Mouse (Mus musculus): ENCODE data around the gene Wdr90. TPM values are rescaled to one million over a fixed set of nuclear protein-coding genes. Genes with fewer than 3 reads are reported as not detected.

Wdr90 gene
- polyA plus RNA-seq, 1 experiment from 2014 or later = 1.5 TPM

GRCm38 (mm10) chr17:25881691-25882090 is 20.4 kb upstream of the Wdr90 start:
- no peak overlapping the region for H3K4me3 ChIP-seq (ENCODE audit: inconsistent target)
- H3K36me3 ChIP-seq (ENCODE audit: inconsistent target) = peaks cover 40% of the 10 kb centered on the region
- 98% methylated on average over 4 of the region's 4 CpGs for WGBS (ENCODE audit: missing documents)
- H3K27ac ChIP-seq = no peak overlapping the region
- H3K79me2 ChIP-seq (ENCODE audit: inconsistent target) = no peaks in the 10 kb centered on the region

GRCm38 (mm10) chr17:25880913-25881641 is 19.8 kb upstream of the Wdr90 start:
- no peak overlapping the region for H3K27ac ChIP-seq
- H3K36me3 ChIP-seq (ENCODE audit: inconsistent target) = peaks cover 40% of the 10 kb centered on the region
- H3K4me3 ChIP-seq (ENCODE audit: inconsistent target) = no peak overlapping the region
- 74% methylated on average over 5 of the region's 5 CpGs for WGBS (ENCODE audit: missing documents)
- no peaks in the 10 kb centered on the region for H3K79me2 ChIP-seq (ENCODE audit: inconsistent target)

GRCm38 (mm10) chr17:25880196-25880910 is 19.1 kb upstream of the Wdr90 start, which contains the start of gene Wfikkn1:
Gene Wfikkn1 (minus strand): TSS chr17:25880858.
- Histone ChIP-seq H3K36me3 (ENCODE audit: inconsistent target) (peaks cover 35% of the 10 kb centered on the region), H3K79me2 (ENCODE audit: inconsistent target) (no peaks in the 10 kb centered on the region), H3K4me3 (ENCODE audit: inconsistent target) (no peak within 1 kb of the TSS), H3K27ac (no peak within 1 kb of the TSS)
- WGBS (ENCODE audit: missing documents) = 75% methylated on average over 5 of the region's 5 CpGs

GRCm38 (mm10) chr17:25879750-25880149 is 18.4 kb upstream of the Wdr90 start:
- H3K27ac ChIP-seq = no peak overlapping the region
- H3K79me2 ChIP-seq (ENCODE audit: inconsistent target) = no peaks in the 10 kb centered on the region
- H3K4me3 ChIP-seq (ENCODE audit: inconsistent target) = no peak overlapping the region
- 97% methylated on average over 5 of the region's 8 CpGs for WGBS (ENCODE audit: missing documents)
- peaks cover 30% of the 10 kb centered on the region for H3K36me3 ChIP-seq (ENCODE audit: inconsistent target)

- Histone ChIP-seq H3K79me2 (ENCODE audit: inconsistent target) (no peaks in the 10 kb centered on the region), H3K4me3 (ENCODE audit: inconsistent target) (no peak overlapping the region), H3K27ac (no peak overlapping the region), H3K36me3 (ENCODE audit: inconsistent target) (peaks cover 25% of the 10 kb centered on the region)
- WGBS (ENCODE audit: missing documents) = 95% methylated on average over 4 of the region's 4 CpGs
These were observed 18.0 kb upstream of the Wdr90 start for GRCm38 (mm10) chr17:25879261-25879660.

- 93% methylated on average over 19 of the region's 19 CpGs for WGBS (ENCODE audit: missing documents)
- peaks cover 20% of the 10 kb centered on the region for H3K36me3 ChIP-seq (ENCODE audit: inconsistent target)
- no peak overlapping the region for H3K4me3 ChIP-seq (ENCODE audit: inconsistent target)
- H3K27ac ChIP-seq = no peak overlapping the region
- no peaks in the 10 kb centered on the region for H3K79me2 ChIP-seq (ENCODE audit: inconsistent target)
These were observed 17.4 kb upstream of the Wdr90 start for GRCm38 (mm10) chr17:25878611-25879180.

- H3K27ac ChIP-seq = no peak overlapping the region
- no peaks in the 10 kb centered on the region for H3K79me2 ChIP-seq (ENCODE audit: inconsistent target)
- 95% methylated on average over 32 of the region's 32 CpGs for WGBS (ENCODE audit: missing documents)
- peaks cover 12% of the 10 kb centered on the region for H3K36me3 ChIP-seq (ENCODE audit: inconsistent target)
- no peak overlapping the region for H3K4me3 ChIP-seq (ENCODE audit: inconsistent target)
These were observed 16.7 kb upstream of the Wdr90 start for GRCm38 (mm10) chr17:25877741-25878610.

- Histone ChIP-seq H3K27ac (no peak overlapping the region), H3K79me2 (ENCODE audit: inconsistent target) (no peaks in the 10 kb centered on the region), H3K36me3 (ENCODE audit: inconsistent target) (peaks cover 3% of the 10 kb centered on the region), H3K4me3 (ENCODE audit: inconsistent target) (no peak overlapping the region)
- WGBS (ENCODE audit: missing documents) = 96% methylated on average over 2 of the region's 3 CpGs
These were observed 15.7 kb upstream of the Wdr90 start for GRCm38 (mm10) chr17:25877025-25877424.

- no peak overlapping the region for H3K27ac ChIP-seq
- WGBS (ENCODE audit: missing documents) = 87% methylated on average over 10 of the region's 10 CpGs
- no peak overlapping the region for H3K4me3 ChIP-seq (ENCODE audit: inconsistent target)
- H3K79me2 ChIP-seq (ENCODE audit: inconsistent target) = no peaks in the 10 kb centered on the region
- no peaks in the 10 kb centered on the region for H3K36me3 ChIP-seq (ENCODE audit: inconsistent target)
These were observed 15.1 kb upstream of the Wdr90 start for GRCm38 (mm10) chr17:25876347-25876915.

- WGBS (ENCODE audit: missing documents) = 2% methylated on average over 59 of the region's 59 CpGs
- Histone ChIP-seq H3K36me3 (ENCODE audit: inconsistent target) (no peaks in the 10 kb centered on the region), H3K4me3 (ENCODE audit: inconsistent target) (peak overlapping the region; percentile 46), H3K79me2 (ENCODE audit: inconsistent target) (no peaks in the 10 kb centered on the region), H3K27ac (peak overlapping the region; percentile 31; the same call in 1 of the 2 replicates)
These were observed 14.2 kb upstream of the Wdr90 start for GRCm38 (mm10) chr17:25875171-25876136.

- WGBS (ENCODE audit: missing documents) = under 1% methylated on average over 25 of the region's 25 CpGs
- H3K27ac ChIP-seq = peak within 1 kb of the TSS; percentile 31
- H3K79me2 ChIP-seq (ENCODE audit: inconsistent target) = no peaks in the 10 kb centered on the region
- H3K36me3 ChIP-seq (ENCODE audit: inconsistent target) = no peaks in the 10 kb centered on the region
- H3K4me3 ChIP-seq (ENCODE audit: inconsistent target) = peak within 1 kb of the TSS; percentile 46
These were observed 13.4 kb upstream of the Wdr90 start, which contains the start of gene Mettl26 for GRCm38 (mm10) chr17:25874721-25875170. Gene Mettl26 (plus strand): TSS chr17:25875074.

- 16% methylated on average over 14 of the region's 14 CpGs for WGBS (ENCODE audit: missing documents)
- H3K79me2 ChIP-seq (ENCODE audit: inconsistent target) = no peaks in the 10 kb centered on the region
- H3K27ac ChIP-seq = peak overlapping the region; percentile 31
- H3K36me3 ChIP-seq (ENCODE audit: inconsistent target) = no peaks in the 10 kb centered on the region
- peak overlapping the region; percentile 46 for H3K4me3 ChIP-seq (ENCODE audit: inconsistent target)
These were observed 12.9 kb upstream of the Wdr90 start for GRCm38 (mm10) chr17:25874148-25874720.
